Mouse (Mus musculus) forebrain, embryonic 12.5 days (tissue): ENCODE measurements at regions not wholly inside any gene's neighbourhood (a gene's known extent, or its start where the extent isn't known, plus 50 kb on each side); places are given as distances from the start of the nearest gene placed in this dataset.
A peak's percentile ranks its signal among the peaks of the same experiment; 100 is the strongest.

Experiments
- ATAC-seq: fragments of 200-750 bp; cut with Nextera tagmentation; 2 replicates; pipeline ENCODE4 v1.8.0; 2017; ENCODE audit warnings: moderate TSS enrichment; ENCODE audit not compliant: low FRiP score
- H3K27ac ChIP-seq: fragments of 300-500 bp; sonication (generic); 2 replicates; pipeline ENCODE4 v1.5.1; 2016; ENCODE audit warnings: mild to moderate bottlenecking
- H3K27me3 ChIP-seq: fragments of 300-500 bp; sonication (generic); 2 replicates; pipeline ENCODE4 v1.6.1; 2016; ENCODE audit warnings: mild to moderate bottlenecking
- H3K36me3 ChIP-seq: fragments of 300-500 bp; sonication (generic); replicated peaks from 2 replicates; pipeline ENCODE4 v1.6.1; 2016; ENCODE audit warnings: mild to moderate bottlenecking
- H3K4me1 ChIP-seq: fragments of 300-500 bp; sonication (generic); 2 replicates; pipeline ENCODE4 v1.6.1; 2016
- H3K4me2 ChIP-seq: fragments of 300-500 bp; sonication (generic); 2 replicates; pipeline ENCODE4 v1.6.1; 2016; ENCODE audit warnings: mild to moderate bottlenecking, moderate library complexity
- H3K4me3 ChIP-seq: fragments of 300-500 bp; sonication (generic); replicated peaks from 2 replicates; pipeline ENCODE4 v1.5.1; 2016; ENCODE audit warnings: mild to moderate bottlenecking
- H3K9ac ChIP-seq: fragments of 300-500 bp; sonication (generic); 2 replicates; pipeline ENCODE4 v1.6.1; 2016; ENCODE audit warnings: mild to moderate bottlenecking
- H3K9me3 ChIP-seq: fragments of 300-500 bp; sonication (generic); 2 replicates; pipeline ENCODE4 v1.6.1; 2016
- WGBS: fragments of 180-500 bp; shearing (Covaris S2); methylation state at CpG from one replicate; pipeline ENCODE4 v1.1.7; 2016; 5-methylcytosine and 5-hydroxymethylcytosine counted together

DNA sequence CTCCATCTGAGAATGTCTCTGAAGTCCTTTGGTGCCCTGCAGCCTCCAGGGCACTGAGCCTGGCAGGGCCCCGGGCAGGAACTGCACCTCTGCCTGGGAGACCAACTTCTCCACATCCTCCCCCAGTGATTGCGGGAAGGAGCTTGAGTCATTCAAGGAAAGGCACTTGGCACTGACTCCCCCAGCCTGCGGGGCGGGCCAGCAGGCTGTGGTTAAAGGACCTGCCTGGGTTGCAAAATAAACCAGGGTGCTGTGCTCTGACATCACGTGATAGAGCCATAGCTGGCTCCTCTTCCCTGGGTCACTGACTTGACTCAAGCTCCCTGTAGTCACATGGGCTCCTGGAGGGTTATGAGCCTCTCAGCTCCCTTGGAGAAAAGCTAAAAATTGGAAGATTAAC lies 108.5 kb downstream of the Gm826 start:
- no peak overlapping the region for H3K4me2 ChIP-seq
- 0 out of 2 replicates have a peak, but pooled peaks cover 2% of the 10 kb centered on the region for H3K4me1 ChIP-seq
- no peaks in the 10 kb centered on the region for H3K9me3 ChIP-seq
- peaks cover 6% of the 10 kb centered on the region; the same call in 1 of the 2 replicates for H3K27me3 ChIP-seq
- ATAC-seq: no peak
- H3K4me3 ChIP-seq: no peak overlapping the region
- 86% methylated on average over 5 of the region's 5 CpGs for WGBS
- no peak overlapping the region for H3K9ac ChIP-seq
- no peaks in the 10 kb centered on the region for H3K36me3 ChIP-seq
- no peak overlapping the region for H3K27ac ChIP-seq

DNA sequence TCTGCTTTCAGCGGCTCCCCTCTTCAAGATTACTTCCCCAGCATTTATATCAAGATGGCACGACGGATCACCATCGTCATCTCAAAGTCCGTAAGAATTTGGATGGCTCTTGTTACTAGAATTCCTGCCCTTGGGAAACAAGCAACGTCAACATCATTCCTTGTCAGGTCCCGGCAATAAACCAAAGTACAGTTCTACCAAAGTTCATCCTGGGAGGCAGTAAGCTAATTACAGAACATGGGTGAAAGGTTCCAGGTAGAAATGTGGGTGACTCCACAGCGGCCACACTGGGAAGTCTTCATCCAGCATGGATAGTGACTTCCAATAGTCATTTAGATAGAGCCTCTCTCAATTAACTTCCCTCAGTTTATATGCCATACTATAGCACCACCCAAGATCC lies 110.6 kb downstream of the Gm826 start:
- no peaks in the 10 kb centered on the region for H3K36me3 ChIP-seq
- H3K27ac ChIP-seq: no peak overlapping the region
- 0 out of 2 replicates have a peak, but pooled peaks cover 3% of the 10 kb centered on the region for H3K4me1 ChIP-seq
- H3K27me3 ChIP-seq: peaks cover 6% of the 10 kb centered on the region; the same call in 1 of the 2 replicates
- no peak for ATAC-seq
- no peaks in the 10 kb centered on the region for H3K9me3 ChIP-seq
- H3K9ac ChIP-seq: no peak overlapping the region
- no peak overlapping the region for H3K4me2 ChIP-seq
- WGBS: 93% methylated on average over 8 of the region's 8 CpGs
- no peak overlapping the region for H3K4me3 ChIP-seq

DNA sequence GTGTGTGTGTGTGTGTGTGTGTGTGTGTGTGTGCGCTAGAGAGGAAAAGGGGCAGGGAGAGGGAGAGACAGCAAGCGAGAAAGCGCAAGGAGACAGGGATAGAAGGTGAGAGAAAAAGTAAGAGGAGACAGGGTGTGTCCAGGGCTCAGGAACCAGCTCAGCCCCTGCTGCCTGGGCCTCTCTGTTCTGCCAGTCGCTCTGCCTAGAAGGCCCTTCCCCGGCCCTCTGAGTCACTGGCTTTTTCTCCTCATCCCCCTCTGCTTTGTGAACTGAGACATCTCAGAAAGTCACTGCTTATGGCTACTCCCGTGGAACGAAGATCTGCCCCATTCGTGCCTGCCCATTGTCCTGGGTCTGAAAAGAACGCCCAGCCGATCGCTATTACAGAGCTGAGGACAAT lies 112.2 kb downstream of the Gm826 start:
- H3K4me2 ChIP-seq: no peak overlapping the region
- H3K27ac ChIP-seq: no peak overlapping the region
- 0 out of 2 replicates have a peak, but pooled peaks cover 3% of the 10 kb centered on the region for H3K4me1 ChIP-seq
- no peak overlapping the region for H3K4me3 ChIP-seq
- no peaks in the 10 kb centered on the region for H3K9me3 ChIP-seq
- no peaks in the 10 kb centered on the region for H3K36me3 ChIP-seq
- H3K27me3 ChIP-seq: peaks cover 6% of the 10 kb centered on the region; the same call in 1 of the 2 replicates
- no peak for ATAC-seq
- 33% methylated on average over 10 of the region's 11 CpGs for WGBS
- H3K9ac ChIP-seq: no peak overlapping the region

DNA sequence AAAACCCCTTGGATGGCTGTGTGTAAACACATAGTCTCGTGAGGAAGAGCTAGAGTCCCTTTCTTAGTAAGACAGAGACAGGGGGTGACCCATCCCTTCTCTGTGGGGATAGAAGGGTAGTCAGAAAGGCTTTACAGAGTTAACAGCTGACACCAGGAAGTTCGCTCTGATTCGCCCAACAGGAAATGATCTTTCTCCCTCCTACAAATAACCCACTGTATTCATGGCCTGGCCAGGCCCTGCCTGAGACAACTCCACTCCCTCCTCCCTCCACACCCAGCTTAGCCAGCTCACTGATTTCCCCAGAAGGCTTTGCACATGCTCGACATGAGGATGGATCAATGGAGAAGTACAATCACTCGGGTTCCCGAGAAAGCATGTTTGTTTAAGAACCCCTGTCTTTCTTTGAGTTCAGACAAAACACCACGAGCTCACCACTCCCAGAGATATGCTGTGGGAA lies 113.4 kb downstream of the Gm826 start:
- ATAC-seq: peak; percentile 49; the same call in 1 of the 2 replicates
- H3K27me3 ChIP-seq: peaks cover 6% of the 10 kb centered on the region; the same call in 1 of the 2 replicates
- no peak overlapping the region for H3K27ac ChIP-seq

DNA sequence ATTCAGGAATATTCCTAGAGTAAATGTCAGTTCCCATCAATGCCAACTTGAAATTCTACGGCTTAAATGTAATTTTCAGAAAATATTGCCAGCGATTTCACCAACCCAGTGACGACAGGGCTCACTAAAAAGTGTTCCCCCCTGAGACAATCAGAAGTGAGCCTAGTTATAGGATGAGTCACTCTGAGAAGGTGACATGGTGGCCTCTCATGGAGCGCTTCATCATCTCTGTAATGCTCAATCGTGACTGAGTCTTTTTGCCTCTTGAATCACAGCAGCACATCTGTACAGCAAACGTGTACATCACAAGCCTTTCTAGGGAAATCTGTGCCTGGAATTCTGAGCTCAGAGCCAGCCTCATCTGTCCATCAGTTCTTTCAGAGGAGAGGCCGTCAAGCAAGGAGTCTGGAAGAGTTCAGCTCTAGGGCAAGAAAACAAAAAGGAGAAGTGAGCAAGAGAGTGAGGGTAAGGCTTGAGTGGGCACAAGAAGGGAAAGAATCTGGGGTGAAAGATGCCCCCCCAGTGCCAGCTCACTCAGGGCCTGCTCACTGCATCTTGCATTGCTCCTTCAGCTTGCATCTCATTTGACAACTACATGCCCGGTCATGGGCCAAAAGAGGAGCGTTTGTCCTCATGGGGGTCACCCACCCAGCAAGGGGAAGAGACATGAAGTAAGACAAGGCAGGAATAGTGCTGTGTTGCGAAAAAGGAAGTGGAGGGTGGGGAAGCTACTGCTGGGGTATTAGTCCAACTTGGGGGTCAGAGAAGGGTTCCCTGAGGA lies 119.7 kb downstream of the Gm826 start:
- H3K4me3 ChIP-seq: no peak overlapping the region
- H3K9me3 ChIP-seq: no peaks in the 10 kb centered on the region
- H3K27me3 ChIP-seq: no peaks in the 10 kb centered on the region
- H3K4me2 ChIP-seq: no peak overlapping the region
- WGBS: 86% methylated on average over 10 of the region's 10 CpGs
- H3K9ac ChIP-seq: no peak overlapping the region
- H3K4me1 ChIP-seq: no peaks in the 10 kb centered on the region
- ATAC-seq: no peak
- no peaks in the 10 kb centered on the region for H3K36me3 ChIP-seq
- no peak overlapping the region for H3K27ac ChIP-seq

More for the DNA sequence above, 113.4 kb downstream of the Gm826 start:
- Histone ChIP-seq H3K4me2 (no peak overlapping the region), H3K9me3 (no peaks in the 10 kb centered on the region), H3K36me3 (no peaks in the 10 kb centered on the region), H3K4me1 (0 out of 2 replicates have a peak, but pooled peaks cover 3% of the 10 kb centered on the region), H3K9ac (no peak overlapping the region), H3K4me3 (no peak overlapping the region)
- WGBS: 35% methylated on average over 7 of the region's 7 CpGs

DNA sequence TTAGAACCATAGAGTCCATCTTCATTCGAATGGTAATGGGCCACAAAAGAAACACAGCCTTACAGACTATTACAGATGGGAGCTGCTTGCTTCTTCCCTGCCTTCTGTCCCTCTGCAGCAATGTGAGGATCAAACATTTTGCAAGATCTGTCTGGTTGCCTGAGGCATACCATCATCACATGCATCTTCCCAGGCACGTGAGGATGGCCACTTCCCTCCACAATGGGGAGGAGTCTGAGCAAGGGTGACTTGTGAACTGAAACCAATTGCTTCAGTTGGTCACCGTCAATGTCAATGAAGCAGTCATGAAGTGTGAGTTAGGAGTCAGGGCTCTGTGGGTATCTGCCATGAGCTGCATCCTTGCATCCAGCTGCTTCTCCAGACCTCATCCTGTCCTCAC lies 123.5 kb downstream of the Gm826 start:
- Histone ChIP-seq H3K9ac (no peak overlapping the region), H3K4me2 (no peak overlapping the region), H3K4me3 (no peak overlapping the region), H3K27me3 (no peaks in the 10 kb centered on the region), H3K36me3 (no peaks in the 10 kb centered on the region), H3K9me3 (no peaks in the 10 kb centered on the region), H3K4me1 (no peaks in the 10 kb centered on the region), H3K27ac (no peak overlapping the region)
- 79% methylated on average over 3 of the region's 3 CpGs for WGBS
- ATAC-seq: no peak

DNA sequence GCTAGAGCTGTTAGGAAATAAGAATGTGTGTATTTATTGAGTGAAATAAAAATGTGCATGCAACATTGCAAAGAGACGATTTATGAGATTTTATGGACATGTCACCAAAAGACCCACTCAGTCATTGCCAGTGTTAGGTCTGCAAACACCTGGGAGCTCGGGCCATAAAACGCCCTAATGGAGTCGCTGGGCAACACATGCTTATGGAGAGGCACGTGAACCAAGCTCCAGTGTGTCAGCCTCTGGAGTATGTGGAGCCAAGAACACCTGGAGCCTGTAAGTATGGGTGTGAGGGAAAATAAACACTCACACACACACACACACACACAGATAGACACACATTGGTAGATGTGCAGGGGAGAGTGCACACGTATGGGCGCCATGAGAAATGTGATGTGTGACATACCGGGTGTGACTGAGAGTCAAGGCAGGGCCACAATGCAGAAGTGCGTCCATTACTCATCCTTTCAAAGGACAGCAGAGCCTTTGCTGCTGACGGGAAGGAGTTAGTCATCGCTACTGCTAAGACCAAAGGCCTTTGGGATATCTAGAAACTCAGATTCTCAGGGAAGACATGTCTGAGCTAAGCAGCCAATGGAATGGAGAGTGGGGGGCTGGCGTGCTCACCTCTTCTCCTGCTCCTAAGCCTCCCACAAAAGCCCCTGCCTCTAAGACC lies 124.2 kb downstream of the Gm826 start:
- no peak overlapping the region for H3K4me3 ChIP-seq
- no peaks in the 10 kb centered on the region for H3K9me3 ChIP-seq
- H3K9ac ChIP-seq: no peak overlapping the region
- H3K4me2 ChIP-seq: no peak overlapping the region
- no peaks in the 10 kb centered on the region for H3K27me3 ChIP-seq
- no peak for ATAC-seq
- 91% methylated on average over 12 of the region's 12 CpGs for WGBS
- no peaks in the 10 kb centered on the region for H3K4me1 ChIP-seq
- H3K27ac ChIP-seq: no peak overlapping the region
- H3K36me3 ChIP-seq: no peaks in the 10 kb centered on the region

DNA sequence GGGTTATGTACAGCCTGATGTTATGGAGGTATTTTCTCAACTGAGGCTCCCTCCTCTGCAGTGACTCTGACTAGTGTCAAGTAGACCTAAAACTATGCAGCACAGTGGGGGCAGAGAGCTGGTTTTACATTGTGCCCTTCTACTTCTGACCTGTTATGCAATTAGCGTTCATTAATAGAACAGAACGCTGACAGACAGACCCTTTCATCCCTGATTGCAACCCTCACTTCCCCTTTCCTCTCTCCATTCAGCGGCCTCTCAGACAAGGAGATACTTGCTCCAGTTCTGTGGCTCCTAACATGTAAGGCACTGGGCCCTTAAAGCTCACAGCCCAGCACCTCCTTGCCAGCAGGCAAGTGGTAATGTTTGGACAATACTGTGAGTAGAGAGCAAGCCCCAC lies 125.7 kb downstream of the Gm826 start:
- H3K9me3 ChIP-seq: no peaks in the 10 kb centered on the region
- 66% methylated on average over 3 of the region's 3 CpGs for WGBS

DNA sequence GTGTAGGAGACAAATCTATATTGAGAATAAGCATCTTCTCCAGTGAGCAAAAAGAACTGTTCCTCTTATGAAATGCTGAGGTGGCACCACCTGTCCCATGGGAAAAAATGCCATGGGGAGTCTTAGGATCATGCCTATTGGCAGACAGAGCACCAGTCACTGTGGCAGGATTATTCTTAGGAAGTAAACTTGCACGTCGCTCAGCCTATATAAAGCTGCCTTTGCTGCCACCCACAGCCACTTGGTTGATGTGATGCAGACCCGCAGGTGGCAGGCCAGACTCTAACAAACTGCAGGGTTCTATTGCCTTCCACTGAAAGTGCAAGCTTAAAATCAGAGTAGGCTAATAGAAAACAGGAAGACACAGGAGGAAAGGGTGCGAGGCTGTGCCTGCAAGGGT lies 126.7 kb downstream of the Gm826 start:
- no peaks in the 10 kb centered on the region for H3K27me3 ChIP-seq
- H3K9me3 ChIP-seq: no peaks in the 10 kb centered on the region
- no peaks in the 10 kb centered on the region for H3K4me1 ChIP-seq
- WGBS: 81% methylated on average over 4 of the region's 4 CpGs
- no peak overlapping the region for H3K9ac ChIP-seq
- no peak overlapping the region for H3K27ac ChIP-seq
- no peak for ATAC-seq
- no peaks in the 10 kb centered on the region for H3K36me3 ChIP-seq
- H3K4me3 ChIP-seq: no peak overlapping the region
- no peak overlapping the region for H3K4me2 ChIP-seq

More for the DNA sequence above, 125.7 kb downstream of the Gm826 start:
- Histone ChIP-seq H3K36me3 (no peaks in the 10 kb centered on the region), H3K27me3 (no peaks in the 10 kb centered on the region), H3K9ac (no peak overlapping the region), H3K4me2 (no peak overlapping the region), H3K27ac (no peak overlapping the region), H3K4me3 (no peak overlapping the region), H3K4me1 (no peaks in the 10 kb centered on the region)
- no peak for ATAC-seq

DNA sequence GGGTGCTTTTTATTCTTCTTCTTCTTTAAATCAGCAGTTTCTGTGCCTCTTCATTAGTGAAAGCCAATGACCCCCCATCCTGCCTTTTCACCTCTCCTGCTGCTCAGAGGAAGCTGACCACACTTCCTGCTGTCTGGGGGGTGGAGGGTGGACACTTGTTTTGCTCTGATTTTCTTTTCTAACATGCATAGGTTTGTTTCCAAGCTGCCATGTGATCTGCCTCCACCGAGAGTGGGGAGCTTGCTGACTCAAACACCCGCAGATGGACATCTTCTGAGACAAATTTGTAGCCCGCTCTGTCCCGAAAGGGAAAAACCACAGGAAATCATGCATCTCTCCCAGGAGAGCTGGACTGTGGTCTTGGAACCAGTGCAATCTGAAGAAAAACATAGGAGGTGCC lies 141.3 kb downstream of the Gm826 start:
- H3K27me3 ChIP-seq: no peaks in the 10 kb centered on the region
- H3K4me1 ChIP-seq: no peaks in the 10 kb centered on the region
- no peak overlapping the region for H3K4me2 ChIP-seq
- WGBS: 85% methylated on average over 4 of the region's 4 CpGs
- H3K4me3 ChIP-seq: no peak overlapping the region
- no peak overlapping the region for H3K27ac ChIP-seq
- H3K9me3 ChIP-seq: no peaks in the 10 kb centered on the region
- H3K9ac ChIP-seq: no peak overlapping the region
- ATAC-seq: no peak
- no peaks in the 10 kb centered on the region for H3K36me3 ChIP-seq

DNA sequence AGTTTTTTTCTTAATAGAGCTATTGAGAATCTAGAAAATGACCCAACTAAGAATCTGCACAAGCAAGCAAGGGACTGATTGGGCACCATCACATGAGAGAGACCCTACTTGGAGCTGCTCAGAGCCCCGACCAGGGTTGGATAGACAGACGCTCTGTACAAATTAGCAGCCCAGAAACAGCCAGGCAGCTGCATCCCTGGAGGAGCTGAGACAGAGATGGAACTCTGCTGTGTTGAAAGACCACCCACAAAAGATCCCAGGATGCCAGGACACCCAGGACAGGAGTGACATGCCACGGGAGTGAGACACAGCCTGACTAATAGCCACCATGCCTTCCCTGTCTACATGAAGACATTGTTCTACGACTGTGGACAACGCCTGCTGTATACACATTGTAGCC lies 147.9 kb downstream of the Gm826 start:
- no peaks in the 10 kb centered on the region for H3K27me3 ChIP-seq
- H3K9ac ChIP-seq: no peak overlapping the region
- H3K4me1 ChIP-seq: no peaks in the 10 kb centered on the region
- H3K4me2 ChIP-seq: no peak overlapping the region
- H3K9me3 ChIP-seq: no peaks in the 10 kb centered on the region
- 84% methylated on average over 5 of the region's 5 CpGs for WGBS
- H3K4me3 ChIP-seq: no peak overlapping the region
- ATAC-seq: no peak
- no peaks in the 10 kb centered on the region for H3K36me3 ChIP-seq
- no peak overlapping the region for H3K27ac ChIP-seq

DNA sequence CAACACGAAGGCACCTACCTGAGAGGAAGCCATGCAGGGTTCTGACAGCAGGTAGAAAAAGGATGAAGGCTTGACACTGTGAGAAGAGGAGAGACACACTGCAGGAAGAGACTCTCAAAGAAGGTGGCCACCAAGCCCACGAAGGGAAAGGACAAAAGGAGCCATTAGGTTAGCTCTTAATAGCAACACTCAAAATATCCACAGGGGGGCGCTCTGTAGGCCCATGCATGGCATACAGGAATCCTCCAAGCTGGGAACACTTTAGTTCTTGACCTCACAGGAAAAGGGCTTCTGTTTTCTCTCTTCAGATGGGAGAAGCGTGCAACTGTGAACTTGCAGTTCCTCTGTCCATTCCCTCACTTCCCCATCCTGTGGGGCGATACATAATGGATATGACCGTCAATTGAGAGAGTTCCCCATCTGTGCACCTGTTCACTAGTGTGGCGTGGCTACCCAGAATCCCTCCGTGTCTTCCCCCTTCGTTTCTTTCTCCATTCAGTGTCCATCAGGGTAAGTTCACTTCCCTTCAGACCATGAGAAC lies 162.9 kb downstream of the Gm826 start:
- Histone ChIP-seq H3K27ac (no peak overlapping the region), H3K4me3 (no peak overlapping the region), H3K4me2 (no peak overlapping the region), H3K27me3 (no peaks in the 10 kb centered on the region), H3K9ac (no peak overlapping the region), H3K4me1 (no peaks in the 10 kb centered on the region), H3K36me3 (no peaks in the 10 kb centered on the region), H3K9me3 (no peaks in the 10 kb centered on the region)
- WGBS: 67% methylated on average over 9 of the region's 9 CpGs
- no peak for ATAC-seq
